Mouse (Mus musculus): ENCODE results near the gene Sirpa.

Gene Sirpa

GRCm38 (mm10) chr2:129606899-129607298, 14.3 kb downstream of the Sirpa start:
- in situ Hi-C loops (cut with MboI) = no loop called here

GRCm38 (mm10) chr2:129613971-129614370, 21.3 kb downstream of the Sirpa start:
- in situ Hi-C loops (cut with MboI) = no loop called here

GRCm38 (mm10) chr2:129614482-129615185, 22.0 kb downstream of the Sirpa start:
- in situ Hi-C loops (cut with MboI) = no loop called here

GRCm38 (mm10) chr2:129620148-129620547, 27.5 kb downstream of the Sirpa start:
- in situ Hi-C loops (cut with MboI) = no loop called here

GRCm38 (mm10) chr2:129620881-129621280, 28.2 kb downstream of the Sirpa start:
- in situ Hi-C loops (cut with MboI) = no loop called here

GRCm38 (mm10) chr2:129621654-129622490, 29.2 kb downstream of the Sirpa start:
- in situ Hi-C loops (cut with MboI) = no loop called here

- in situ Hi-C loops (cut with MboI) = no loop called here
These were observed 30.3 kb downstream of the Sirpa start for GRCm38 (mm10) chr2:129622918-129623317.

GRCm38 (mm10) chr2:129623771-129624170, 31.1 kb downstream of the Sirpa start:
- in situ Hi-C loops (cut with MboI) = no loop called here

GRCm38 (mm10) chr2:129624246-129624918, 31.7 kb downstream of the Sirpa start:
- in situ Hi-C loops (cut with MboI) = no loop called here

- in situ Hi-C loops (cut with MboI) = no loop called here
These were observed 32.3 kb downstream of the Sirpa start for GRCm38 (mm10) chr2:129624956-129625355.

- in situ Hi-C loops (cut with MboI) = no loop called here
These were observed 33.2 kb downstream of the Sirpa start for GRCm38 (mm10) chr2:129625845-129626244.

GRCm38 (mm10) chr2:129626621-129627061, 34.0 kb downstream of the Sirpa start:
- in situ Hi-C loops (cut with MboI) = no loop called here

GRCm38 (mm10) chr2:129627133-129627532, 34.5 kb downstream of the Sirpa start:
- in situ Hi-C loops (cut with MboI) = no loop called here

GRCm38 (mm10) chr2:129627811-129628210, 35.2 kb downstream of the Sirpa start:
- in situ Hi-C loops (cut with MboI) = no loop called here

- in situ Hi-C loops (cut with MboI) = no loop called here
These were observed 36.0 kb downstream of the Sirpa start for GRCm38 (mm10) chr2:129628456-129629185.

GRCm38 (mm10) chr2:129629786-129630531, 37.3 kb downstream of the Sirpa start:
- in situ Hi-C loops (cut with MboI) = no loop called here

GRCm38 (mm10) chr2:129630532-129630886, 37.9 kb downstream of the Sirpa start:
- in situ Hi-C loops (cut with MboI) = no loop called here

GRCm38 (mm10) chr2:129630978-129631660, 38.5 kb downstream of the Sirpa start:
- in situ Hi-C loops (cut with MboI) = no loop called here

GRCm38 (mm10) chr2:129632324-129632723, 39.7 kb downstream of the Sirpa start:
- in situ Hi-C loops (cut with MboI) = no loop called here

- in situ Hi-C loops (cut with MboI) = no loop called here
These were observed 40.6 kb downstream of the Sirpa start for GRCm38 (mm10) chr2:129633077-129633732.
